Mouse (Mus musculus) liver, embryonic 11.5 days (tissue): ENCODE measurements at regions not wholly inside any gene's neighbourhood (a gene's known extent, or its start where the extent isn't known, plus 50 kb on each side); places are given as distances from the start of the nearest gene placed in this dataset.

ENCODE experiments used
- ATAC-seq: fragments of 200-750 bp; cut with Nextera tagmentation; replicated peaks from 2 replicates; pipeline ENCODE4 v1.8.0; 2017; ENCODE audit warnings: moderate number of reproducible peaks, mild to moderate bottlenecking, moderate TSS enrichment, moderate library complexity; ENCODE audit not compliant: low FRiP score
- DNase-seq: peaks from one replicate; pipeline ENCODE4 v3.0.0-alpha.2; 2017; ENCODE audit warnings: low spot score
- H3K27ac ChIP-seq: fragments of 300-500 bp; sonication (generic); 2 replicates; pipeline ENCODE4 v1.5.1; 2014; ENCODE audit warnings: mild to moderate bottlenecking, low read depth, low read length, control low read depth
- H3K27me3 ChIP-seq: fragments of 300-500 bp; sonication (generic); replicated peaks from 2 replicates; pipeline ENCODE4 v1.6.1; 2014; ENCODE audit warnings: low read length, mixed read lengths; ENCODE audit not compliant: control insufficient read depth, insufficient read depth
- H3K36me3 ChIP-seq: fragments of 300-500 bp; sonication (generic); 2 replicates; pipeline ENCODE4 v1.6.1; 2014; ENCODE audit warnings: mild to moderate bottlenecking, low read length, moderate library complexity, mixed read lengths; ENCODE audit not compliant: control insufficient read depth, insufficient read depth
- H3K4me1 ChIP-seq: fragments of 300-500 bp; sonication (generic); replicated peaks from 2 replicates; pipeline ENCODE4 v1.6.1; 2014; ENCODE audit warnings: low read length, mixed read lengths; ENCODE audit not compliant: control insufficient read depth, insufficient read depth
- H3K4me2 ChIP-seq: fragments of 300-500 bp; sonication (generic); 2 replicates; pipeline ENCODE4 v1.6.1; 2014; ENCODE audit warnings: mild to moderate bottlenecking, control low read depth, moderate library complexity
- H3K4me3 ChIP-seq: fragments of 300-500 bp; sonication (generic); 2 replicates; pipeline ENCODE4 v1.5.1; 2014; ENCODE audit warnings: low read depth, low read length, control low read depth
- H3K9ac ChIP-seq: fragments of 300-500 bp; sonication (generic); 2 replicates; pipeline ENCODE4 v1.6.1; 2014; ENCODE audit warnings: low read depth, low read length, control low read depth
- H3K9me3 ChIP-seq: fragments of 300-500 bp; sonication (generic); 2 replicates; pipeline ENCODE4 v1.6.1; 2016; ENCODE audit warnings: low read length, inconsistent platforms, mixed read lengths; ENCODE audit not compliant: control insufficient read depth
- WGBS: fragments of 180-500 bp; shearing (Covaris S2); extraction: QIAGEN DNeasy Blood & Tissue Kit; methylation state at CpG from one replicate; pipeline ENCODE4 v1.1.7; 2014; 5-methylcytosine and 5-hydroxymethylcytosine counted together

- H3K27ac ChIP-seq = no peak overlapping the region
- WGBS = 44% methylated on average over 3 of the region's 3 CpGs
- no peaks in the 10 kb centered on the region for H3K27me3 ChIP-seq
- H3K4me3 ChIP-seq = no peak overlapping the region
- H3K4me1 ChIP-seq = peaks cover 25% of the 10 kb centered on the region
- no peak overlapping the region for H3K9ac ChIP-seq
- H3K36me3 ChIP-seq = no peaks in the 10 kb centered on the region
- H3K9me3 ChIP-seq = no peaks in the 10 kb centered on the region
- H3K4me2 ChIP-seq = no peak overlapping the region
- ATAC-seq = no peak
- no peak for DNase-seq
Measured at GRCm38 (mm10) chr1:151105251-151105650, 77.1 kb upstream of the Gm47985 start.

GRCm38 (mm10) chr1:151107401-151107800 lies 74.9 kb upstream of the Gm47985 start:
- DNase-seq = no peak
- no peak overlapping the region for H3K4me3 ChIP-seq
- H3K9me3 ChIP-seq = no peaks in the 10 kb centered on the region
- H3K4me1 ChIP-seq = peaks cover 20% of the 10 kb centered on the region
- no peak overlapping the region for H3K9ac ChIP-seq
- no peak overlapping the region for H3K4me2 ChIP-seq
- H3K27ac ChIP-seq = no peak overlapping the region
- 65% methylated on average over 3 of the region's 3 CpGs for WGBS
- no peaks in the 10 kb centered on the region for H3K27me3 ChIP-seq
- ATAC-seq = no peak
- H3K36me3 ChIP-seq = no peaks in the 10 kb centered on the region

- H3K4me2 ChIP-seq = no peak overlapping the region
- DNase-seq (no peak), ATAC-seq (no peak)
- no peaks in the 10 kb centered on the region for H3K9me3 ChIP-seq
- WGBS = 82% methylated on average over 2 of the region's 2 CpGs
- H3K9ac ChIP-seq = no peak overlapping the region
- H3K4me1 ChIP-seq = peaks cover 9% of the 10 kb centered on the region
- H3K27me3 ChIP-seq = no peaks in the 10 kb centered on the region
- no peaks in the 10 kb centered on the region for H3K36me3 ChIP-seq
- H3K27ac ChIP-seq = no peak overlapping the region
- no peak overlapping the region for H3K4me3 ChIP-seq
Measured at GRCm38 (mm10) chr1:151109333-151109732, 73.0 kb upstream of the Gm47985 start.

GRCm38 (mm10) chr1:151110412-151110811 lies 71.9 kb upstream of the Gm47985 start:
- Histone ChIP-seq H3K4me1 (peaks cover 8% of the 10 kb centered on the region; the same call in 1 of the 2 replicates), H3K36me3 (no peaks in the 10 kb centered on the region), H3K27me3 (no peaks in the 10 kb centered on the region), H3K9ac (no peak overlapping the region), H3K9me3 (no peaks in the 10 kb centered on the region), H3K4me2 (no peak overlapping the region), H3K4me3 (no peak overlapping the region), H3K27ac (no peak overlapping the region)
- ATAC-seq (no peak), DNase-seq (no peak)
- WGBS = 50% methylated on average over 4 of the region's 4 CpGs

- Histone ChIP-seq H3K36me3 (no peaks in the 10 kb centered on the region), H3K27me3 (no peaks in the 10 kb centered on the region), H3K9me3 (no peaks in the 10 kb centered on the region), H3K9ac (no peak overlapping the region), H3K4me1 (peaks cover 8% of the 10 kb centered on the region; the same call in 1 of the 2 replicates), H3K4me3 (no peak overlapping the region), H3K4me2 (no peak overlapping the region), H3K27ac (no peak overlapping the region)
- 33% methylated on average over 6 of the region's 6 CpGs for WGBS
- DNase-seq = no peak
- ATAC-seq = no peak
Measured at GRCm38 (mm10) chr1:151111683-151112082, 70.7 kb upstream of the Gm47985 start.

GRCm38 (mm10) chr1:151112390-151112789 lies 69.9 kb upstream of the Gm47985 start:
- Histone ChIP-seq H3K36me3 (no peaks in the 10 kb centered on the region), H3K27ac (no peak overlapping the region), H3K9ac (no peak overlapping the region), H3K4me3 (no peak overlapping the region), H3K4me1 (peaks cover 8% of the 10 kb centered on the region; the same call in 1 of the 2 replicates), H3K9me3 (no peaks in the 10 kb centered on the region), H3K4me2 (no peak overlapping the region), H3K27me3 (no peaks in the 10 kb centered on the region)
- 57% methylated on average over 2 of the region's 2 CpGs for WGBS
- ATAC-seq (no peak), DNase-seq (no peak)

- Histone ChIP-seq H3K27me3 (no peaks in the 10 kb centered on the region), H3K27ac (no peak overlapping the region), H3K9me3 (no peaks in the 10 kb centered on the region), H3K4me2 (no peak overlapping the region), H3K9ac (no peak overlapping the region), H3K36me3 (no peaks in the 10 kb centered on the region), H3K4me3 (no peak overlapping the region), H3K4me1 (peaks cover 8% of the 10 kb centered on the region; the same call in 1 of the 2 replicates)
- ATAC-seq (peak; percentile 71), DNase-seq (no peak)
- WGBS = 71% methylated on average over 2 of the region's 2 CpGs
Measured at GRCm38 (mm10) chr1:151113199-151113598, 69.1 kb upstream of the Gm47985 start.

GRCm38 (mm10) chr1:151118530-151118929 lies 63.8 kb upstream of the Gm47985 start:
- Histone ChIP-seq H3K27ac (no peak overlapping the region), H3K9ac (no peak overlapping the region), H3K27me3 (no peaks in the 10 kb centered on the region), H3K4me3 (no peak overlapping the region), H3K4me2 (no peak overlapping the region), H3K4me1 (no peaks in the 10 kb centered on the region), H3K9me3 (no peaks in the 10 kb centered on the region), H3K36me3 (no peaks in the 10 kb centered on the region)
- DNase-seq = no peak
- no peak for ATAC-seq
- 61% methylated on average over 4 of the region's 4 CpGs for WGBS

- Histone ChIP-seq H3K9ac (no peak overlapping the region), H3K4me3 (no peak overlapping the region), H3K36me3 (no peaks in the 10 kb centered on the region), H3K27ac (no peak overlapping the region), H3K4me1 (no peaks in the 10 kb centered on the region), H3K27me3 (no peaks in the 10 kb centered on the region), H3K4me2 (no peak overlapping the region), H3K9me3 (no peaks in the 10 kb centered on the region)
- ATAC-seq = no peak
- no peak for DNase-seq
- WGBS = 84% methylated on average over 4 of the region's 4 CpGs
Measured at GRCm38 (mm10) chr1:151118982-151119381, 63.4 kb upstream of the Gm47985 start.
